Mouse (Mus musculus): ENCODE measurements around the gene Daam1. TPM values are rescaled to one million over a fixed set of nuclear protein-coding genes. Genes with fewer than 3 reads are reported as not detected.

The Daam1 gene
- polyA plus RNA-seq, 1 experiment from 2014 or later: 9.4 TPM

DNA sequence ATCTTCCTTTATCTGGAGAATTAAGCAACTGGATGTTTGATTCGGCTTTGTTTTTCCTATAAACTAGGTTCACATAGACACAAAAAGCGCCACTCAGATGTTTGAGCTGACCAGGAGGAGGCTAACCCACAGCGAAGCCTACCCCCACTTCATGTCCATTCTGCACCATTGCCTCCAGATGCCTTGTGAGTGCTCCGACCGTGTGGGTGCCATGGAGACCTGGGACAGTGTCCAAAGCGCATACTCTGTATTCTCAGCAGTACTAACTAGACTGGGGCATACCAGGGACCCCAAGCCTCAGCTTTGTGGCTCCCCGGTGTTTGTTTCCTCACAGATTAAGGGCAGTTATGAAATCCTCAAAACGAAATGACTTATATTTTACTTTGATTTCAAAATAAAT, 115.6 kb downstream of the Daam1 start:
- Histone ChIP-seq H3K9ac (no peak overlapping the region), H3K4me2 (no peak overlapping the region), H3K27me3 (no peaks in the 10 kb centered on the region), H3K4me1 (no peaks in the 10 kb centered on the region), H3K9me3 (replicated peaks) (no peaks in the 10 kb centered on the region), H3K27ac (no peak overlapping the region), H3K36me3 (peaks cover 54% of the 10 kb centered on the region), H3K4me3 (replicated peaks) (no peak overlapping the region)
- WGBS: 85% methylated on average over 8 of the region's 8 CpGs
- ATAC-seq (replicated peaks; ENCODE audit: low FRiP score): no peak

DNA sequence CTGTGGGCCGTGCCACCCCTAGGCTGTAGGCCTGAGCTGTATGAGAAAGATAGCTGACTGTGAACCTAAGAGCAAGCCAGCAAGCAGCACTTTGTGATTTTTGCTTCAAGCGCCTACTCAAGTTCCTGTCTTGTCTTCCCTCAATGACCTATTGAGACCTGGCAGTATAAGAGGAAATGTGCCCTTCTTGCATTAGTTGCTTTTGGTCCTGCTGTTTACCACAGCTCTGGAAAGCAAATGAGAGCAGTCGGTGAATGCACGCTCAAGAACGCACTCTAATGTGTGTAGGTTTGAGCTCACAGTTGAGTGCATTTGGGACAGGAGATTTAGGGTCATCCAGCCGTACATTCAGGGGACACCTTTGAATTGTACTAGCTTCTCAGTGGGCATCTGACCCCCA, 118.1 kb downstream of the Daam1 start:
- no peaks in the 10 kb centered on the region for H3K9me3 ChIP-seq (replicated peaks)
- H3K4me2 ChIP-seq: no peak overlapping the region
- peaks cover 70% of the 10 kb centered on the region for H3K36me3 ChIP-seq
- no peaks in the 10 kb centered on the region for H3K4me1 ChIP-seq
- H3K27me3 ChIP-seq: no peaks in the 10 kb centered on the region
- WGBS: 87% methylated on average over 6 of the region's 6 CpGs
- H3K4me3 ChIP-seq (replicated peaks): no peak overlapping the region
- ATAC-seq (replicated peaks; ENCODE audit: low FRiP score): no peak
- H3K27ac ChIP-seq: no peak overlapping the region
- H3K9ac ChIP-seq: no peak overlapping the region

DNA sequence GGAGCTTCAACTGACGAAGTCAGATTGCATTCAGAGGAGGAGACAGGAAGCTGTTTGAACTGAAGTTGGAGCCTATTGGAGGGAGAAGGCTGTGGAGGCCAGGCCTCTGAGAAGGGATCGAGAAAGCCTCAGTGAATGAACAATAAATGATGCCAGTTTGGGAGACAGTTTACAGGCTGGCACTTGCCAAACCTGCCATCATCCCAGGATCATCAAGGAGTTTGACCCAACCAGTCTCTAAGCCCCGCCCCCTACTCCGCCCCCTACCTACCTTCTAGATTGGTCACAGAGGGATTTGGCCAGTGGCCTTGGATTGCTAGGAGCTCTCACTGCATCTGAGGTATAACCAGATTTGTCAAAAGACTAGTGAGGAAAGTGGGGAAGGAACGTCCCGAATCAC, 118.7 kb downstream of the Daam1 start:
- Histone ChIP-seq H3K4me1 (no peaks in the 10 kb centered on the region), H3K27ac (no peak overlapping the region), H3K36me3 (peaks cover 64% of the 10 kb centered on the region), H3K4me2 (no peak overlapping the region), H3K27me3 (no peaks in the 10 kb centered on the region), H3K9me3 (replicated peaks) (no peaks in the 10 kb centered on the region), H3K4me3 (replicated peaks) (no peak overlapping the region), H3K9ac (no peak overlapping the region)
- no peak for ATAC-seq (replicated peaks; ENCODE audit: low FRiP score)
- 88% methylated on average over 6 of the region's 6 CpGs for WGBS

DNA sequence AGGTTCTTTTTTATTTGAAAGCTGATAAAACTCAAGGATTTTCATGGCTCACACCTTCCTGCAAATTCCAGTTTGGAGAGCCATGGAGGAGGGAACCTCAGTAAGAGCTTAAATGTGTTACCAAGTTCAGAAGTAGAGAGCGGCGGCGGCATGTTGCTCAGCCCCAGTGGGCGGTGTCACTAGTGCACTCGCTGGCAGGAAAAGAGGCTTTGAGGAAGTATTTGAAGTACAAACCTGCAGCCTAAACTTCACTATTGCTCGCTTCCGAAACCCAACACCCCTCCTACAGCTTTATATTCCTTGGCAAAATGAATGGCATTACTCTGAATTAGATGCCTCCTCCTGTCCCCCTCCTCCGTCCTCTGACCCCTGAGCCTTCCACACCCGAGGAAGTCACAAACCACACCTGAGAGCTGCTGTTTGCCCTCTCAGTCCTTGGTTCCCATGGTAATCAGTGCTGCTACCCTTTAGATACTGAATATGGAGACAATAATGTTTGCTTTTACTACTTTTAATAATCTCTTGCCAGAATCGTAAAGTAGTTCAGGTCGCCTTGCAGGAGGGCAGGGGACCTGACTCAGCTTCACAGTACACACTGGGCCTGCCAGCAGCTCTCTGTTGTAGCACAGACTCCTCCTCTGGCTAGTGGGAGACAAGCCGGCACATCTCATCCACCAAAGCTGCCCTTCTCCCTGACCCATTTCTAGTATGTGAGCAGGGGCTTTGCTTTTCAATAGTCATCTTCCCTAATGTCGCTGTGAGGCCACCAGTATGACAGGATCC, 119.4 kb downstream of the Daam1 start:
- Histone ChIP-seq H3K27ac (no peak overlapping the region), H3K4me2 (no peak overlapping the region), H3K4me3 (replicated peaks) (no peak overlapping the region), H3K9ac (no peak overlapping the region), H3K36me3 (peaks cover 58% of the 10 kb centered on the region), H3K9me3 (replicated peaks) (no peaks in the 10 kb centered on the region), H3K27me3 (no peaks in the 10 kb centered on the region), H3K4me1 (no peaks in the 10 kb centered on the region)
- no peak for ATAC-seq (replicated peaks; ENCODE audit: low FRiP score)
- WGBS: 79% methylated on average over 13 of the region's 13 CpGs

DNA sequence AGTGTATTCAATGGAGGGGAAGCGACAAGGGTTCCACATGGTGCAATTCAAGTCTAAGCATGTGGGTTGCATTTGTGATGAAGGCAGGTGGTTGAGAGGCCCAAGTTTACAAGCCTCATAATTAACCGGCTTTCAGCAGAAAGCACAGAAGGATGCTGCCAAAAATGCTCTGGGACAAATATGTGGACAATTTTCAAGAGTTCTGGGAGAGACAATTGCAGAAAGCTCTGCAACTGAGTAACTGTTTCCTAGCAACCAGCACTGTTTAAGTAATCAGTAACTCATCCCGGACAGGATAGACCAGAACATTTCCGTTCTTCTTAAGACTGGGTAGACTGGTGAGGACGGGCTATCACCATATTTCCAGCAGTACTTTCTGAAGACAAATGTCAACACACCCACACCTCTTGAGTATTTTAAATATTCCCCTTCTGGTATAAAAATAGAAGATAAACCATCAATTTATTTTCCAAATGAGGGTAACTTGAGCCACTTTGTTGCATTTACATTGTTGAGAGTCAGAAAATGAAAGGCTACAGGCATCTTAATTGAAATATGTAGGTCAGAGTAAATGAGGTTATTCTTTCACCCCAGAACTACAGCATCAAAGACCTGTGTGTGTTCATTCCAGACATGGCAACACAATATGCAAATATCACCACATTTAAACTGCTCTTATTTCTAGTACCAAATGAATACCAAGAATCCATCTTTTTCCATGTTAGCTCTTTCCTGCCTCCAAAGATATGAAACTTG, 123.5 kb downstream of the Daam1 start:
- H3K9me3 ChIP-seq (replicated peaks): no peaks in the 10 kb centered on the region
- peaks cover 41% of the 10 kb centered on the region for H3K36me3 ChIP-seq
- no peak overlapping the region for H3K4me3 ChIP-seq (replicated peaks)
- H3K9ac ChIP-seq: no peak overlapping the region
- no peaks in the 10 kb centered on the region for H3K27me3 ChIP-seq
- 0 out of 2 replicates have a peak, but pooled peaks have one; percentile 46 for ATAC-seq (replicated peaks; ENCODE audit: low FRiP score)
- 67% methylated on average over 5 of the region's 5 CpGs for WGBS
- H3K4me2 ChIP-seq: no peak overlapping the region
- H3K4me1 ChIP-seq: no peaks in the 10 kb centered on the region
- no peak overlapping the region for H3K27ac ChIP-seq

DNA sequence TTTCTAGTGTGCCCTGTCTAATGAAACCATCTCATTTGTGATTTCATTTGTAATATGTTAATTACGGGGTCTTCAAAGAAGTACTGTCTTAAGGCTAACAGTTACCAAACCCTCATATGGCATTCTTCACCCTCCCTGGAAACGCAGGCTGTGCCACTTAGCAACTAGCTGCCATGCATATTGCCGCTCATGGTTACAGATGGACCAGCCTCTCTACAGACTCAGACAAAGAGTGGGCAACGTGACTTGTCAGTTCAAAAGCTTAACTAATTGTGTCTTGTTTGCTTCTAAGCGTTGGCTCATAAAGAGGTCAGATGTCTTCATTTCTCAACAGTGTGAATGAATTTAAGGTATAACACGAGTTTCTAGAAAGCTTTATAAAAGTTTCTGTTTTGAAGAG, 126.1 kb downstream of the Daam1 start:
- Histone ChIP-seq H3K27me3 (no peaks in the 10 kb centered on the region), H3K4me2 (no peak overlapping the region), H3K4me1 (no peaks in the 10 kb centered on the region), H3K4me3 (replicated peaks) (no peak overlapping the region), H3K27ac (no peak overlapping the region), H3K9ac (no peak overlapping the region), H3K36me3 (peaks cover 39% of the 10 kb centered on the region), H3K9me3 (replicated peaks) (no peaks in the 10 kb centered on the region)
- no peak for ATAC-seq (replicated peaks; ENCODE audit: low FRiP score)
- WGBS: 72% methylated on average over 6 of the region's 6 CpGs

DNA sequence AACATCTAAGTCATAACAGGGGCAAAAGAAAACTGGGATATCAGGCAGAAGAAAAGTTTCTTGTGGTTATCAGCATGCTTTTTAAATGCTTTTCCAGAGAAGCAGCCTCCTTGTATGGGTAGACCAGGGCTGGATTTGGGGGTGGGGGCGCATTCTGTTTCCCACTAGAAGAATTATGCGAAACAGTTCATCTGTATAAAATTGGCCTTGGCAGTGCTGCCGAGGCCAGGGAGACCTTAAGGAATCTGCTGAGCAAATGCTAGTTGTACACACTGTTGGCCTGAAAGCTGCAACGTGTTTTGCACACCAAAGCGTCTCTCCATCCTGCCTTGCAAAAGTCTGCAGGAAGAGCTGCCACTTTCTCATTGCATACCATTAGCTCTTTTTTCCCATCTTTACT, 126.6 kb downstream of the Daam1 start:
- H3K36me3 ChIP-seq: peaks cover 39% of the 10 kb centered on the region
- no peaks in the 10 kb centered on the region for H3K4me1 ChIP-seq
- no peak overlapping the region for H3K4me2 ChIP-seq
- no peak overlapping the region for H3K27ac ChIP-seq
- H3K9me3 ChIP-seq (replicated peaks): no peaks in the 10 kb centered on the region
- no peak overlapping the region for H3K9ac ChIP-seq
- 73% methylated on average over 5 of the region's 5 CpGs for whole genome bisulfite sequencing
- no peak for ATAC-seq (replicated peaks; ENCODE audit: low FRiP score)
- no peaks in the 10 kb centered on the region for H3K27me3 ChIP-seq
- H3K4me3 ChIP-seq (replicated peaks): no peak overlapping the region

DNA sequence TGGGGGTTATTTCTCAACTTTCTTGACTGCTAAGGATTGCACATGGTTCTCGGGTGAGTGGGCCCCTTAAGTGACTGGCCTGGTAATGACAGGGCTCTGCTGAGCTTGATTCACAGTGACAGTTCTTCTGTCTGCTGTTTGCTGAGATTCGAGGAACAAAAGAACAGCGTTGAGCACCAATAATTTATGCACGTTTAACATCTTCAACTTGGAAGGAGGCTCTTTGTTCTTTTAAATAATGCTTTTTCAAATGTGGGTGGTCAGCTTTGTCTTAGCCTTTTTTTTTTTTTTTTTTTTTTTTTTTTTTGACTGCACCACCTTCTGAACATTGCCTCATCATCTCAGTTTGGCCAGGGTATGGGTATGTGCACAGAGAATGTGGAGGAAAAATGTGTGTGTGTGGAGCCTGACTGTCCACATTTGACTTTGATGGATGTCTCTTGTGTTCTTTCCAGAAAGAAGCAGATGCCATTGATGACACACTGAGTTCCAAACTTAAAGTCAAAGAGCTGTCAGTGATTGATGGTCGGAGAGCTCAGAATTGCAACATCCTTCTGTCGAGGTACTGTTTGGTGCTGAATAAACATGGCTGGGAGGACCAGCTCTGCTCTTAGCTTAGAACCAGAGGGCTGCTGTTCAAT, 128.6 kb downstream of the Daam1 start:
- ATAC-seq (replicated peaks; ENCODE audit: low FRiP score): no peak
- H3K27me3 ChIP-seq: no peaks in the 10 kb centered on the region
- H3K9ac ChIP-seq: no peak overlapping the region
- H3K36me3 ChIP-seq: peaks cover 30% of the 10 kb centered on the region
- no peak overlapping the region for H3K27ac ChIP-seq
- no peaks in the 10 kb centered on the region for H3K9me3 ChIP-seq (replicated peaks)
- H3K4me2 ChIP-seq: no peak overlapping the region
- WGBS: 51% methylated on average over 6 of the region's 6 CpGs
- no peaks in the 10 kb centered on the region for H3K4me1 ChIP-seq
- H3K4me3 ChIP-seq (replicated peaks): no peak overlapping the region

DNA sequence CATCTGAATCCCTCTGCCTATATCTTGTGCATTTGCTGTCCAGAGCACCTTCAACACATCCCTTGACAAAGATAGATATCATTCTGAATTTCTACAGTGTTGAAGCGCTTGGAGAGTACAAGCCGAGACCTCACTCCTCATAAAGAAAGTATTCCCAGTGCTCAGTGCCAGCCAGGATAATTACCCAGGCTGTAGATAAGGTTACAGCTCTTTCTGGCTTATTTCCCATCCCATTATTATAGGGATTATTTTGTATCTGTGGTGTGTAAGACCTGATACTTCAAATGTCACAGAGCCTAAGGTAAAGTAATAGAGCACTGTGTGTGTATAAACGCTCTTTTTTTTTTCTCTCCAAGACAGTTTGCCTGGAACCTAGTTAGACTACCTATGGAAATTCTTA, 130.8 kb downstream of the Daam1 start:
- no peak overlapping the region for H3K9ac ChIP-seq
- H3K4me1 ChIP-seq: no peaks in the 10 kb centered on the region
- ATAC-seq (replicated peaks; ENCODE audit: low FRiP score): no peak
- 91% methylated on average over 3 of the region's 3 CpGs for WGBS
- peaks cover 26% of the 10 kb centered on the region for H3K36me3 ChIP-seq
- no peaks in the 10 kb centered on the region for H3K9me3 ChIP-seq (replicated peaks)
- H3K4me3 ChIP-seq (replicated peaks): no peak overlapping the region
- H3K4me2 ChIP-seq: no peak overlapping the region
- no peaks in the 10 kb centered on the region for H3K27me3 ChIP-seq
- no peak overlapping the region for H3K27ac ChIP-seq

DNA sequence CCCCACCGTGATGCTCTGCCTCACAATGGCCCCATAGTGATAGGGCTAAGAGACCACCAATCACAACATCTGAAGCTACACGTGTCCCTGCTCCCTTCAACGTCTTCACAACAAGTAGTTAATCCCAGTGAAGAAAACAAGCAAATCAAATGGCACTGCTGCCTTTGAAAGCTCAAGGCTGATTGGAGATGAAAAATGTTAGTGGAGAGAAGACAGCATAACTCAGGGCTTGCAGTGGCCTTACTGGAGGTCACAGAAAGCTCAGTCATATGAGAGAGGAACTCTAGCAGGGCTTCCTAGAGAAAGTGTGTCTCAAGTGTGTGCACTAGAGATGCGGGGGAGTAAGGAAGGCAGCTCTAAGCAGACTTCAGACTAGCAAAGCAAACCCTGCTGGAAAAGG, 131.7 kb downstream of the Daam1 start:
- Histone ChIP-seq H3K4me3 (replicated peaks) (no peak overlapping the region), H3K9ac (no peak overlapping the region), H3K9me3 (replicated peaks) (no peaks in the 10 kb centered on the region), H3K27ac (no peak overlapping the region), H3K4me1 (no peaks in the 10 kb centered on the region), H3K27me3 (no peaks in the 10 kb centered on the region), H3K36me3 (peaks cover 26% of the 10 kb centered on the region), H3K4me2 (no peak overlapping the region)
- 76% methylated on average over 4 of the region's 4 CpGs for WGBS
- no peak for ATAC-seq (replicated peaks; ENCODE audit: low FRiP score)

DNA sequence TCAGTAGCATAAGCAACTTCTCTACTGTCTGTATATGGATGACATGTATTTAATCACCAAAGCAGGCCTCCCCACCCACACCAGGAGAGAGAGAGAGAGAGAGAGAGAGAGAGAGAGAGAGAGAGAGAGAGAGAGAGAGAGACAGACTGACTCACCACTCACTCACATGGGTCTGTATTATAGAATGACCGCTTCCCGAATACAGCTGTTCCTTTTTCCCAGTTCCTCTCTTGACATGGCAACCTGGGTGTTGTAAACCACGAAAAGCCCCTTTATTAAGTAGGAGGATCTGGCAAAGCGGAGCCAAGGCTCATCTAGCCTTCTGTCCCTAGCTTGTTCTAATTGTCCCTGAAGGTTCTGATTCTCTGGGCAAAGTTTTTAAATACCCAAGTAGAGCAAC, 137.7 kb downstream of the Daam1 start:
- Histone ChIP-seq H3K4me2 (no peak overlapping the region), H3K27ac (no peak overlapping the region), H3K9ac (no peak overlapping the region), H3K4me3 (replicated peaks) (no peak overlapping the region), H3K9me3 (replicated peaks) (no peaks in the 10 kb centered on the region), H3K27me3 (no peaks in the 10 kb centered on the region), H3K4me1 (peaks cover 38% of the 10 kb centered on the region), H3K36me3 (peaks cover 4% of the 10 kb centered on the region; the same call in 1 of the 2 replicates)
- ATAC-seq (replicated peaks; ENCODE audit: low FRiP score): no peak
- WGBS: 57% methylated on average over 4 of the region's 4 CpGs

DNA sequence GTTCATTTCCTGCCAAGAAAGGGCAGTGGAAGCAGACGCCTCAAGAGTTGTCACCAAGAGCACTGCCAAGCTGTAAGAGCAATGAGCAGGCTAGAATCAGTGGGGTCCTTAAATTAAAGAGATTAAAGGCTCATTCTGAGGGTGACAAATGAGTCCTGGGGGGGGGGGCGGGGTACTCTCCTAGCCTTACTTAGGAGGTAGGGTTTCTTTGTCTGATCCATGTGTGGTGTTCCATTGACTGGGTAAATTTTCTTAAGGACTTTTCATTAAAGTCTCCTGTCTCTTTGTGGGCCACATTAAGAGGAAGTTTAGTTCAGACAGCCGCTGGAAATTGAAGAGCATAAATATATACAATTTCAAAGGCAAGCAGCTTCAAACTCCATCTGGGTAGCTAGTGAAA, 138.1 kb downstream of the Daam1 start:
- H3K4me1 ChIP-seq: peaks cover 38% of the 10 kb centered on the region

More for the DNA sequence above, 138.1 kb downstream of the Daam1 start:
- Histone ChIP-seq H3K9me3 (replicated peaks) (no peaks in the 10 kb centered on the region), H3K27me3 (no peaks in the 10 kb centered on the region), H3K9ac (no peak overlapping the region), H3K4me3 (replicated peaks) (no peak overlapping the region), H3K27ac (no peak overlapping the region), H3K36me3 (peaks cover 4% of the 10 kb centered on the region; the same call in 1 of the 2 replicates), H3K4me2 (no peak overlapping the region)
- WGBS: 10% methylated on average over 3 of the region's 3 CpGs
- peak; percentile 36; the same call in 1 of the 2 replicates for ATAC-seq (replicated peaks; ENCODE audit: low FRiP score)

All from kidney, embryonic 15.5 days (tissue).